Mouse (Mus musculus) right cerebral cortex, postnatal 10 days (tissue): ENCODE data around the gene Gm9195.

Experiments
- DNase-seq, 2 experiments: peaks; one replicate each; pipeline ENCODE4 v3.0.0; 2021; ENCODE audit warnings: low spot score in 2 of 2

Gm9195 gene

DNA sequence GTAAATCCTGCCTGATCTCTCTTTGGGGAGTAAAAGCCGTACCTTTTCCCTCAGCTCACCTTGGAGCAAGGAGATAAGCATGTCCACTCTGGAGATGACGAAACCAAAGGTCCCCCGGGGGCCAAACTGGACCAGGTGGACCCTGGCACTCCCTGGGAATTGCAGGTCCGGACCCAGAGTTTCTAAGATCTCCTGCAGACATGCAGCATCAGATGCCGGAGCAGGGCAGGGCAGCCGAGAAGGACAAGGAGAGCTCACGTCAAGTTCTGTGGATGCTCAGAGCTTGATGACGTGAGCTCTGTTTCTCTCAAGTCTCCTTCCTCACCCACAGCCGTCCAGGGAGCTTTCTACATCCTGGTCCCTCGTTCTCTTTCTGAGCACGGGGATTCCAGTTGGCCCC, 48.7 kb downstream of the Gm9195 start:
- no peak for DNase-seq

DNA sequence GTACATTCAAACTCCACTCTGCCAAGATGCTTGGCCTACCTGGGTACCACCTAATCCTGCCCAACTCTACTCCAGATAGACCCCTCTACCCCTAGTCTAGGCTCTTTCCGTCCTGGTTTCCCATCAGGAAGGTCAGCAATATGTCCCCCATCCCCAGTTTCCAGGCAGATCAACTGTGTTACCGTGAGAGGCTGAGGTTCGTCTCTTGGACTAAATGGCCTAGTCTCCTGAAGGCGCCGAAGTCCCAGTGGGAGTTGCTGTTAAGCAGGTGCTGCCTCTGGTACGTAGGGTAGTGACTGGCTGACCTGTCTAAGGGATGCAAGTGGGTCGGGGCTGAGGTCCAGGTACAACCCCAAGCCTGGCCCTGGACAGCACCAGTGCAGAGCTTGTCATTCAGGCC, 50.7 kb downstream of the Gm9195 start:
- no peak for DNase-seq

DNA sequence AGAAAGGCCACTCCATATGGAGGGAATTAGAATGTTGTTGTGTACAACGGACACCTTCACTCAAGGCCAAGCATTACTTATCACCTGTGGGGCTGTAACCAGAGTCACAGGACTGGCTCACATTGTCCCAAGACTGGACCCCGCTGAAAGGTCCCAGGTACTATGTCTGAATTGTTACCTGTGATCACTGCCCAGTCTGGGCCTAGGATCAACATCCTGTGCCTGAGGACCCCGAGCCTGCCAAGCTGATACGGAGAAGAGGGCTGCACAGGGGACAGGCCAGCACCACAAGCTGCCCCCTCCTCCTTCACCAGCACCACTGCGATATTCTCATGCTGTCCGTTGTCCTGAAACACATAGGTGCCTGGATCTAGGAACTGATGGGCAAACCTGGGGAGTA, 51.2 kb downstream of the Gm9195 start:
- DNase-seq = no peak

DNA sequence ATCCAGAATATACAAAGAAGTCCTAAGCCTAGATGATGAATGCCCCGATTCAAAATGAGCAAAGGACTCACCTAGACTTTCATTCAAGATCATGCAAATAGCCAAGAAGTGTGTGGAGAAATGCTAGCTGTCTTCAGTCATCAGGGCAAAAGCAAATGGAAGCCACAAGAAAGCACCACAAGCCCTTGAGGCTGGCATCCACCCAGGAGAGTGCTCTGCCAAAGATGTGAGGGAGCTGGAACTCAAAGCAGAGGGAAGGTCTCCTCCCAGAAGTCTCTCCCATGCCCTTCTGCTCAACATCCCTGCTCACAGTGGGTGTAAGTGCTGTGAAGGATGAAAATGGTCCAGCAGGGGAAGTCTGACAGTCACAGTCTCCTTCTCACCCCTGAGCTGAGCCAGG, 52.7 kb downstream of the Gm9195 start:
- no peak for DNase-seq

DNA sequence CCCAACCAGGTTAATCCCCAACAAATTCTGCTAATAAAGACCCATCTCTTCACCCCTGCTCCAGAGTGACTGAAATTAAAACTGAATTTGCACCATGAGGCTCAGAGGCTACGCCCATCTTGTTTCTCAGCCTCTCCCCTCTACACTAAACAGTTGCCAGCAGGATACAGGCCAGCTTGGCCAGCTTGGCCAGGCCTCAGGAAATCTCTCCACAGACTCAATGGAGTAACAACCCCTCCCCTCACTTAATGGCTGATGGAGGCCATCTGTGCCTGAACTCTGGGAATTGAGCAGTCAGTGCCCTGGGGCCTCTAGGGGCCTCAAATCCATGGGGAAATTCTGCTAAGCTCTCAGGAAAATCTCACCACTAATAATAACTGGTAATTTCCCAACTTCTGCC, 101.9 kb downstream of the Gm9195 start:
- peak; percentile 43 to 45 for DNase-seq

DNA sequence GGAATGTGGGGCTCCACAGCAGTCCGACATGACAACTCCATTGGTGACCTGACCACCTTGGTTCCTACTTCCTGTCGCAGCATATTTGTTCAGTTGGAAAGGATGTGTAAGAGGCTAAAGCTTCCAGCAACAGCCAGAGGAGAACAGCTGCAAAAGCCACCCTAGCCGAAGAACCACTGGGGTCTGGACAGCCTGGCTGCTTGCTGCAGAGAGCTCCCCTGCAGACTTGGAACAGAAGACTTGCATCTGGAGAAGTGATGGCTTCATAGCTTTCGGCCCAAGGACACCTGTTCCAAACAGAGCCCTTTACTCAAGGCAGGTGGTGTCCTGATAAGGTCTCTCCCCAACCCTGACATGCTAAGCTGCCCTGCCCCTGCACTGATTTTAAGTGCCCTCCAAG, 102.3 kb downstream of the Gm9195 start:
- no peak for DNase-seq

DNA sequence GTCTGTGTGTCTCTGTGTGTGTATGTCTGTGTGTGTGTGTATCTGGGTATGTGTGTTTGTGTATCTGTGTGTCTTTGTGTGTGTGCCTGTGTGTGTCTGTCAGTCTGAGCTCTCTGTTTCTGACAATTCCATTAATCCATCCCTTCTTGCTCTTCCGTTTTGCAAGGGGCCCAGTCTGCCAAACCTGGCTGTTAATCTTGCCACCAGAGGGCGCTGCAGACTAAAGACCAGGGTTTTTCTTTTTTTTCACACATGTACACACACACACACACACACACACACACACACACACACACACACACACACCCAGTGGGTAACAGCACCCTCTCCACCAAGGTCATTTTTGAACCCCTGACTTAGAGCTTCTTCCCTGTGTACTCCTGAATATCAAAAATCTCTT, 114.4 kb downstream of the Gm9195 start:
- peak; percentile 26 to 58 for DNase-seq
